Mouse (Mus musculus): ENCODE data around the gene Ptprk. TPM values are rescaled to one million over a fixed set of nuclear protein-coding genes. Genes with fewer than 3 reads are reported as not detected.

Gene Ptprk
- polyA plus RNA-seq, 2 experiments: 3.0 to 3.3 TPM

DNA sequence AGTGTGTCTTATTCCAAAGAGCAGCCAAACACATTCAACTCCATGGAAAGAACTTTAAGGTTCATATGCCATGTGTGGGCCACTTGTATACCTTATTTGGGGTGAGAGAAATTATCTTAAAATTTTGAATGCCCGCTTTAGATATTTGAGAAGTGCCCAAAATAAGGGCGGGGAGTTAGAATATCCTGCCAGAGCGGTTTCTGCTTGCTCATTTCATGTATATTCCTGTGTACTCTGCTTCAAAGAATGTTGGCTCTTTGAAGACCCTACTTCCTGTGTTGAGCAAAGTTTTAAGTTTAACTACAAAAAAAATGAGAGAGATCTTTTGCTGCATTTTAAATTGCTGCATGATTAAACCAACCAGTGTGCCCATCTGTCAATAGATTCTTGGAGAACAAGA lies 492.8 kb downstream of the Ptprk start:
- WGBS (ENCODE audit: insufficient replicate concordance): 55% methylated on average over 3 of the region's 3 CpGs
- TF ChIP-seq CTCF (IDR thresholded peaks at IDR 0.05; ENCODE audit: low read depth): no peak
- no peak for TF ChIP-seq EP300 (IDR thresholded peaks at IDR 0.05; ENCODE audit: low read depth)

GRCm38 (mm10) chr10:28568047-28568446 lies 493.4 kb downstream of the Ptprk start:
- H3K27me3 ChIP-seq (ENCODE audit: control insufficient read depth, insufficient read depth, low read length): no peaks in the 10 kb centered on the region
- 17% methylated on average over 5 of the region's 5 CpGs for WGBS (ENCODE audit: insufficient replicate concordance)
- DNase-seq (ENCODE audit: low read depth in 3 of 3, low spot score in 3 of 3): peak in 1 of 3 experiments; percentile 5
- no peak; the same call in 1 of the 2 replicates for ATAC-seq (ENCODE audit: insufficient read depth)
- TF ChIP-seq EP300 (IDR thresholded peaks at IDR 0.05; ENCODE audit: low read depth) (no peak), CTCF (IDR thresholded peaks at IDR 0.05; ENCODE audit: low read depth) (no peak)
- no peak overlapping the region for H3K27ac ChIP-seq
- no peak overlapping the region for H3K4me3 ChIP-seq (ENCODE audit: insufficient read depth in 1 of 2, low read depth in 2 of 2, low read length in 2 of 2)
- H3K9me3 ChIP-seq (ENCODE audit: control insufficient read depth, low read length): no peaks in the 10 kb centered on the region
- no peak overlapping the region for H3K9ac ChIP-seq (replicated peaks)
- no peaks in the 10 kb centered on the region for H3K36me3 ChIP-seq (replicated peaks; ENCODE audit: control insufficient read depth, insufficient read depth, low read depth)
- H3K4me2 ChIP-seq (ENCODE audit: low read depth): no peak overlapping the region
- peaks cover 16 to 17% of the 10 kb centered on the region in 2 experiments for H3K4me1 ChIP-seq (replicated peaks; ENCODE audit: control insufficient read depth in 2 of 2, insufficient read depth in 2 of 2, low read length in 1 of 2)

More for the DNA sequence above, 492.8 kb downstream of the Ptprk start:
- no peak overlapping the region for H3K4me2 ChIP-seq (ENCODE audit: low read depth)
- no peaks in the 10 kb centered on the region for H3K9me3 ChIP-seq (ENCODE audit: control insufficient read depth, low read length)
- ATAC-seq (ENCODE audit: insufficient read depth) (no peak), DNase-seq (ENCODE audit: low read depth in 3 of 3, low spot score in 3 of 3) (no peak)
- H3K27me3 ChIP-seq (ENCODE audit: control insufficient read depth, insufficient read depth, low read length): no peaks in the 10 kb centered on the region
- H3K4me3 ChIP-seq (ENCODE audit: insufficient read depth in 1 of 2, low read depth in 2 of 2, low read length in 2 of 2): no peak overlapping the region
- no peak overlapping the region for H3K9ac ChIP-seq (replicated peaks)
- peaks cover 16 to 17% of the 10 kb centered on the region in 2 experiments for H3K4me1 ChIP-seq (replicated peaks; ENCODE audit: control insufficient read depth in 2 of 2, insufficient read depth in 2 of 2, low read length in 1 of 2)
- no peaks in the 10 kb centered on the region for H3K36me3 ChIP-seq (replicated peaks; ENCODE audit: control insufficient read depth, insufficient read depth, low read depth)
- H3K27ac ChIP-seq: no peak overlapping the region

GRCm38 (mm10) chr10:28579596-28579995 lies 505.0 kb downstream of the Ptprk start:
- DNase-seq (ENCODE audit: low read depth in 3 of 3, low spot score in 3 of 3): no peak
- no peak overlapping the region for H3K4me3 ChIP-seq (ENCODE audit: insufficient read depth in 1 of 2, low read depth in 2 of 2, low read length in 2 of 2)
- no peak for ATAC-seq (ENCODE audit: insufficient read depth)
- no peaks in the 10 kb centered on the region for H3K9me3 ChIP-seq (ENCODE audit: control insufficient read depth, low read length)
- no peaks in the 10 kb centered on the region for H3K27me3 ChIP-seq (ENCODE audit: control insufficient read depth, insufficient read depth, low read length)
- no peaks in the 10 kb centered on the region for H3K4me1 ChIP-seq (replicated peaks; ENCODE audit: control insufficient read depth in 2 of 2, insufficient read depth in 2 of 2, low read length in 1 of 2)
- no peak overlapping the region for H3K27ac ChIP-seq
- H3K9ac ChIP-seq (replicated peaks): no peak overlapping the region
- 50% methylated on average over 5 of the region's 5 CpGs for WGBS (ENCODE audit: insufficient replicate concordance)
- no peaks in the 10 kb centered on the region for H3K36me3 ChIP-seq (replicated peaks; ENCODE audit: control insufficient read depth, insufficient read depth, low read depth)
- no peak for TF ChIP-seq EP300 (IDR thresholded peaks at IDR 0.05; ENCODE audit: low read depth)
- no peak for TF ChIP-seq CTCF (IDR thresholded peaks at IDR 0.05; ENCODE audit: low read depth)
- no peak overlapping the region for H3K4me2 ChIP-seq (ENCODE audit: low read depth)

GRCm38 (mm10) chr10:28586565-28587138 lies 512.0 kb downstream of the Ptprk start:
- H3K36me3 ChIP-seq (replicated peaks; ENCODE audit: control insufficient read depth, insufficient read depth, low read depth): no peaks in the 10 kb centered on the region
- H3K9me3 ChIP-seq (ENCODE audit: control insufficient read depth, low read length): no peaks in the 10 kb centered on the region
- no peak overlapping the region for H3K4me3 ChIP-seq (ENCODE audit: insufficient read depth in 1 of 2, low read depth in 2 of 2, low read length in 2 of 2)
- no peak overlapping the region for H3K9ac ChIP-seq (replicated peaks)
- peaks cover 0 to 12% of the 10 kb centered on the region in 2 experiments; a peak in 2 of 4 replicates for H3K4me1 ChIP-seq (replicated peaks; ENCODE audit: control insufficient read depth in 2 of 2, insufficient read depth in 2 of 2, low read length in 1 of 2)
- no peaks in the 10 kb centered on the region for H3K27me3 ChIP-seq (ENCODE audit: control insufficient read depth, insufficient read depth, low read length)
- DNase-seq (ENCODE audit: low read depth in 3 of 3, low spot score in 3 of 3): no peak
- H3K27ac ChIP-seq: no peak overlapping the region
- no peak overlapping the region for H3K4me2 ChIP-seq (ENCODE audit: low read depth)
- 53% methylated on average over 4 of the region's 4 CpGs for WGBS (ENCODE audit: insufficient replicate concordance)
- ATAC-seq (ENCODE audit: insufficient read depth): no peak
- no peak for TF ChIP-seq EP300 (IDR thresholded peaks at IDR 0.05; ENCODE audit: low read depth)
- TF ChIP-seq CTCF (IDR thresholded peaks at IDR 0.05; ENCODE audit: low read depth): no peak

DNA sequence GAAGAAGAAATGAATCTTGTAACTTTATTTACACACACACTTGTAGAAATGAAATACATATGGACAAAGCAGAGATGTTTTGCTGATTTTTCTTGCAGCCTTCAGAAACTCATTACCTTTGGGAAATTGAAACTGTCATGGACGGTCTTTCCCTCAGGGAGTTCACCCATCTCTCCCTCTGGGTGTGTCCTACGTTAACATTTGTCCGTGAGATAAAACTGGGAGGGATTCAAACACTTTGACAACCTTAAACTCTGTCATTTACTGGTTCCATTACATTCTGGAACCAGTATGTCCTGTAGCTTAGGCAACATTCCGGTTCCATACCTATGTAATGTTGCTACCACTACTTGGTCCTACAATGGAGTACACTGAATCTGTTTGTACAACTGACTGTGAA lies 513.8 kb downstream of the Ptprk start:
- Histone ChIP-seq H3K9me3 (ENCODE audit: control insufficient read depth, low read length) (no peaks in the 10 kb centered on the region), H3K27me3 (ENCODE audit: control insufficient read depth, insufficient read depth, low read length) (no peaks in the 10 kb centered on the region), H3K4me2 (ENCODE audit: low read depth) (peak overlapping the region; percentile 19; the same call in 1 of the 2 replicates), H3K27ac (no peak overlapping the region), H3K9ac (replicated peaks) (no peak overlapping the region), H3K4me3 (ENCODE audit: insufficient read depth in 1 of 2, low read depth in 2 of 2, low read length in 2 of 2) (no peak overlapping the region), H3K36me3 (replicated peaks; ENCODE audit: control insufficient read depth, insufficient read depth, low read depth) (no peaks in the 10 kb centered on the region), H3K4me1 (replicated peaks; ENCODE audit: control insufficient read depth in 2 of 2, insufficient read depth in 2 of 2, low read length in 1 of 2) (peaks cover 0 to 13% of the 10 kb centered on the region in 2 experiments; a peak in 2 of 4 replicates)
- DNase-seq (ENCODE audit: low read depth in 3 of 3, low spot score in 3 of 3) (no peak), ATAC-seq (ENCODE audit: insufficient read depth) (peak; percentile 69)
- 42% methylated on average over 4 of the region's 4 CpGs for WGBS (ENCODE audit: insufficient replicate concordance)
- no peak for TF ChIP-seq EP300 (IDR thresholded peaks at IDR 0.05; ENCODE audit: low read depth)
- no peak for TF ChIP-seq CTCF (IDR thresholded peaks at IDR 0.05; ENCODE audit: low read depth)
